Mouse (Mus musculus) C2C12 (cell line): Measurements from ENCODE around the gene Pld2.

Source experiments
- CEBPB ChIP-seq: IDR thresholded peaks from one replicate; pipeline ENCODE4 v1.6.1; 2011; ENCODE audit warnings: low read depth, mild to moderate bottlenecking, control low read depth, moderate library complexity
- CTCF ChIP-seq: IDR thresholded peaks from one replicate; pipeline ENCODE4 v1.5.1; 2011; ENCODE audit not compliant: control insufficient read depth, insufficient read depth, insufficient read length
- MYOG ChIP-seq: IDR thresholded peaks from one replicate; pipeline ENCODE4 v1.6.1; 2011; ENCODE audit not compliant: control insufficient read depth, insufficient read length; ENCODE audit errors: extremely low read depth

DNA sequence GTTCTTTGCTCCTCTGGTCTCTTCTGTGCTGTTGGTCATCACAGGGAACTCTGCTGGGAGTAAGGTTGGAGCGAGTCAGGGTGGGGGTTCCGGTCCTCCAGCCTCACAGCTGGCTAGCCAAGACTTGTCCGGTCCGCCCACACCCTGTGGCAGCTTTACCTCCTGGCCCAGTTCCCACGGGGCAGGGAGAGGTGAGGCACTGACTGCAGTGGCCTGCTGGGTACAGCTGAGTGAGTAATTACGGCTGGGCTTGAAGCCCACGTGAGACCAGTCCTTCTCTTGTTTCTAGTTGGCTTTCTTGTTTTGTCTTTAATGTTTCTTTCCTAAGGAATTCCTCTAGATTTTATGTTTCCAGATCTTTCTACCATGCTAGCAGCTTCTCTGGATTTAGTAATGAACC, 45.6 kb downstream of the Pld2 start:
- TF ChIP-seq CTCF (no peak), CEBPB (no peak), MYOG (no peak)
